Mouse (Mus musculus): ENCODE results near the gene Uhrf1bp1l.
A peak's percentile ranks its signal among the peaks of the same experiment; 100 is the strongest.

Gene Uhrf1bp1l

DNA sequence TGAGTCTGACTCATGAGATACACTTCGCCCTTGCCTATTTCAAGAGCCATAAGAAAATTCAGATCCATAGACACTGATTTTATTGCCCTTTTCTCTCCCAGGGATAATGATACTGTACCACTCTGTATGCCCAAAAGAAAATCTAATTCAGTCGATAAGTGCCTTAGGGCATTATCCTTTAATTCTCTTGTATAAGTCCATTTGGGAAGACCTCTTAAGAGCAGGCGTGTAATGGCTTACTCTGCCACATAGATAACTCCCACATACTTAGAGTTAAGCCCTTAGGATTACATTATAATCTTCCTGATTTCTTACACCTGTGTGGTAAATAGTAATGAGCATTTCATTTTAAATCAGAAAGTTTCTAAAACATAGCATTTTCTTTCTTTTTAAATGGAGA is 1.8 kb downstream of the Uhrf1bp1l start:
- DNase-seq = no peak

DNA sequence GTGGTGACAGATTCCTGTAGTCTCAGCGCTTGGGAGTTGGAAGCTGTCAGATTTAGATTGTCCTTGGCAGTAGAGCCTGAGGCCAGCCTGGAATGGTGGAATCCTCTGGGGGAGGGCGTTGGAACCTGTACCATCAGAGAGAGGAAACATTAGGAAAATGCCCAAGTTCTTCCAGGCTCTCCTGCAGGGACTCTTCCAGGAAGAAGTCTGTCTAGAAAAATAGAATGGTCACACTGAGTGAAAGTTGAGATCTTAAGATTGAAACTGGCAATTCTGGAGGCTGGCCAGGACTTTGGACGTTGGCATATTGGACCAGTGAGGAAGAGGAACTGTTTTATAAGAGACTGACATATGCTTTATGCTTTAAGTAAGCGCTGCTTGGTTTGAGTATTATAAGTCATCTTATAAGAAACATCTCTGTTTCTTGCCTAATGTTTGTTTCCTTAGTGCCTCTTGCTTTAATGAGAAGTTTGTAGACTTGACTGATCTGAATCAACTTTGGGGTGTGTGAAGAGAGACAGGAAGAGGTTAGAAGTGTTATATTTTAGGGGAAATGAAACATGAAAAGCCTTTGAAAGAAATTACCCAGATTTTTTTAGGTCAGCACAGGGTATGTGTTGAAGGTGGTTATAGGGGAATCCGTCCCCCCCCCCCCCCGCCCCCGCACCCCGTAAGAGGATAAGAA is 2.6 kb downstream of the Uhrf1bp1l start:
- peak; percentile 11 for DNase-seq

DNA sequence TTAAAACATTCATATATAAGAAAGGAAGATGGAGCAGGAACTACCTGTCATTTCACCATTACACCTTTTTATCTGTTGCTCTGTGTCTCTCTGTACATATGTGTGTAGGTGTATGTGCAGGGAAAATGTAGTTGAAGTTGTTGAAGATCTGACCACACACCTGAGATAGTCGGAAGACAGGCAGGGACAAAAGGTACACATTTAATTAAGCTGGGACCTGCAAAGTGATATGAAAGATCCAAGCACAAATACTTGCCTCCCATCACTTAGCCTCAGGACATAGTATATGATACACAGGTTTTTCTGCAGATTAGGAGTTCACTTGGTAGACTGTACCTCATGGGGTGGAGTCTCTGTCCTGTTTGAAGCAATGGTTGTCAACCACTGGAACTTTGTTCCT is 3.1 kb downstream of the Uhrf1bp1l start:
- DNase-seq = no peak

DNA sequence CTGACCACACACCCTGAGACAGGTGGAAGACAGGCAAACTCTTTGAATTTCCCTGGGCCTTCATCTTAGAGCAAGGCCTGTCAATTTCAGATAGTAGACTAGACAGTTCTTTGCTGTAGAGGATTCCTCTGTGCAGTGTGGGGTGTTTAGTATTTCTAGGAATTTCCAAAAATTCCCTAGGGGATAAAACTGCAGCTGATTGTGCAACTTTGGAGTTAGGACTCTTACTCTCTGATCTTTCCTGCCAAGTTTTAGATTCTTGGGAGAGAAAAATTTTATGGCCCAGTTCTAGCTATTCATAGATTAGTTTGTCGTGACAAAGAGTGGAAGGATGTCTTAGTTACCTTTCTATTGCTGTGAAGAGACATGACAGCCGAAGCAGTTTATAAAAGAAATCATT is 3.8 kb downstream of the Uhrf1bp1l start:
- no peak for DNase-seq

DNA sequence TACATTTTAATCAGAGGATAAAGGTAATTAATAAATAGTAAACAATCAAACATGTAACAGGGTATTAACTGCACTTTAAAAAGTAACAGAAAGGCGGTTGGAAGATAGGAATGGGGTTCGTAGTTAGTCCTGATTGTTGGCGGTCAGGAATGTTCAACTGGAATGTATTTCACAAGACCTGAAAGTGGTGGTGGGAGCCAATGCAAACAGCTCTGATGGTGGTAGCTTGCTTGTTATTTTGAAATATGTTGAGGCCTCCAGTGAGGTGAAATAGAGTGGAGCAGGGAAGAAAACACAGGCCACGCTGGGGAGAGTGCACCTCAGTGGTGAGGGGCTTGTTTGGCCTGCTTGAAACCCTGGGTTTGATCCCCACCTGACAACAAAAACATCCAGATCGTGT is 6.3 kb downstream of the Uhrf1bp1l start:
- no peak for DNase-seq

DNA sequence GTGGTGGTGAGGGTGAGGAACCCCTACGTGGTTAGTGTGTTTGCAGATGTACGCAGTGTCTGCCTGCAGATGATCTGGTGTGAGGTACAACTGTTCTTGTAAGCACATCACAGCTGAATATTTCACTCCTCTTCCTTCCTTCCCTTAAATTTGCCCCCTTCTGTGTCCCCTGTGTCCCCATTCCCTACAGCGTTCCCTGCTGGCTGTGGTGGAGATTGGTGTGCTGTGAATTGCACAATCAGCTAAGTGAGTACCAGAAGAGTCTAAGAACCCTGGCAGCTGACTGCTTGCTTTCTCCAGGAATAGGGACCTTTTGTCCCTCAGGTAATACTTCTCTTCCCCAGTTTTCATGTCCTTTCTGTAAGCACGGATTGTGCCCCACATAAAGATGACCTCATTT is 10.4 kb downstream of the Uhrf1bp1l start:
- DNase-seq = no peak

DNA sequence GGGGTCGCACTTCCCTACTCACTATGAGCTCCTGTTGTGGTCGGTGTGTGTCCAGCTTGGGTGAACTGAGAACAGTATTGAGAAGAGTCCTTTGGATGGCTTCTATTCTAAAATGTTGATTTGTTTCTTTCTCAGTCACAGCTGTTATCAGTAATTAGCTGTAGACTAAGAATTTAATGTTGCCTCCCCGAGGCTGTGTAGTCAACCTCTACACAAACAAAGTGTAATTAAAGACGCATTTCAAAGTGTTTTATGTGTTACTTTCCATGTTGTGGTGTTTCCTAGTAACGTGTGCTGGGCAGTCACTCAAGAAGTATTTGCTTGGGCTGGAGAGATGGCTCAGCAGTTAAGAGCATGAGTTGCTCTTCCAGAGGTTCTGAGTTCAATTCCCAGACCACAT is 16.0 kb downstream of the Uhrf1bp1l start:
- DNase-seq = no peak

DNA sequence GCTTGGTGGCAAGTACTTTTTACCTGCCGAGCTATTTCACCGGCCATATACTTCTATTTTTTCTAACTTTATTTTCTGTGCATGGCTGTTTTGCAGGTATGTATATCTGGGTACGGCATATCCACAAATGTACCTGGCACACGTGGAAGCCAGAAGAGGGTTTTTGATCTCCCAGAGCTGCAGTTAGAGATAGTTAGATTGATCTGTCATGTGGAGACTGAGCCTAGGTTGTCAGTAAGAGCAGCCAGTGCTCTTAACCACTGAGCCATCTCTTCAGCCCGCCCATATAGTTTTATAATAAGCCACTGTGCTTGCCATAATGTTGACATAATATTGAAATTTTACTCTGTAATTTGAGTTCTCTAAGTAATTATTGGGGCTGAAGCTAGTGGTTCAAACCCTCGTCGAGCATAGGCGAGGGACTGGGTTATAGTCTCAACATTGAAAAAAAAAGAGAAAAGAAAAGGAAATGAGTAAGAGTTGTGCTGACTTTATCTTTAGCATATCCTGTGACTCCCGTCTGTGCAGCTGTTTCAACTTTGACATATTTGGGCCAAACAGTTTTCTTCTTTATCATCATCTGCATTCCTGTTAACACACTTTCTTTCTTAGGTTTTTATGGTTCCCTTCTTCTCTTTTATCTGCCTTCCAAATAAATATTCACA is 19.8 kb downstream of the Uhrf1bp1l start:
- DNase-seq = no peak

DNA sequence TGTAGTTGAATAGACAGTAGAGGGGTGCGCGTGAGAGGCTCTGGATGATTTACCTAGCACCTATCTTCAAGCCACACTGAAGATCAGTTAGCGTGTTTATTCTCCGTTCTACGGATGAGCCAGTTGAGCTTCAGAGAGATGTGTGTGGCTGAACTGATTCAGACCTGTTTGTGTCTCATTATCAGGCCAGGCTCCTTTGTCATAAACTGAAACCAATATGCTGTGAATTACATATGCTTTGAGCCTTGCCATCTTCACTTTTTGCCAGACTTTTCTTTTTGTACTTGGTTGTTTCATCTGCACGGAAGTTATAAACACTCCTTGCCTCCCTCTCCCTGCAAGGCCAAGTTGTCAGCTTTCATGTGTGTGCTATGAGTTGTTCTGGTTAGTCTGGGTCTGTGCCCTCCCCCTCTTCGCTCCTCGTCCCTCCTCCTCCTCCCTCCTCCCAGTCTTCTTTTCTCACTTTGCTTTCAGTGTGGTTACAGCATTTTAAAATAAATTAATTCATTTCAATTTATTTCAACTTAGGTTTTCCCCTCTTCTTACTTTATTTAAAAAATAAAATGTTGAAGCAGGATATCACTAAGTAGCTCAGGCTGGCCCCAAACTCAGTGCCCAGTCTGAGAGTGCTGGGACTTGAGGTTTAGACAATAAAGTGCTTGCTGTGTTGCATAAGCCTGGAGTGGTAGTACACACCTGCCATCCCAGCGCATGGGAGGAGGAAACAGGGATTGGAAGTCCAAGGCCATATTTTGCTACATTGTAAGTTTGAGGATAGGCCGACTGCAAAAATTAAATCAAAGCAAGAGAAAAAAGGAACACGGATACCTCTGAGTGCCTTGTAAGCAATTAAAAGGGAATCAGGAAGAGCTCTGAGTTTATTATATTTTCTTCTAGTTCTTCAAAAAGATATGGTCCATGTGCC is 21.3 kb downstream of the Uhrf1bp1l start:
- DNase-seq = no peak

DNA sequence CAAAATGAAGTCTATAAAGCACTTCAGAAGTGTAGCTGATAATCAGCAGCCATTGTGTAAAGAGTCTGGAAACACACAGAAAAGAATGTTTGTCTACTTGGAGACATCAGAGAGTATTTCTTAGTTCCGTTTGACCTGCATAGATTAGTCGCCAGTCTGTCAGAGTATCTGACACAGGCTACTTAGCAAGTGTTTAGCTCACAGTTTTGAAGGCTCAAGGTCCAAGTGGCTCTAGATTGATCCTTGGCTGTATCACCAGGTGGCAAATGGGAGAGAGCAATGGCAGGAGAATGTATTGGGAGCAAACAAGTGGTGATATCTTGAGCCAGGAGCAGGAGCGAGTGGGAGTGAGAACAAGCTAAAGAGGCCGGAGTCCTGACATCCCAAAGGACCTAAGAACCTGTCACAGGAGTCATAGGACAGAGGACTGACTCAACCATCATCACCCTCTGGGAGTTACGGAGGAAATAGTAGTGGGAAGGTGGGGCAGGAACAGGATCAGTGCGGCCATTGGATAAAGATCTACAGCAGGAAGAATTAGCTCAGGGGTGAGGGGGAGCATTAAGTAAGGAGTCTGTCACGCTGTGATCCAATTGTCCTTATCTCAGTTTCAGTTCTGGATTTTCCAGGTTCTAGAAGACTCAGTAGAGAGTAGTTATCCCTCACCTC is 23.7 kb downstream of the Uhrf1bp1l start:
- DNase-seq = no peak

DNA sequence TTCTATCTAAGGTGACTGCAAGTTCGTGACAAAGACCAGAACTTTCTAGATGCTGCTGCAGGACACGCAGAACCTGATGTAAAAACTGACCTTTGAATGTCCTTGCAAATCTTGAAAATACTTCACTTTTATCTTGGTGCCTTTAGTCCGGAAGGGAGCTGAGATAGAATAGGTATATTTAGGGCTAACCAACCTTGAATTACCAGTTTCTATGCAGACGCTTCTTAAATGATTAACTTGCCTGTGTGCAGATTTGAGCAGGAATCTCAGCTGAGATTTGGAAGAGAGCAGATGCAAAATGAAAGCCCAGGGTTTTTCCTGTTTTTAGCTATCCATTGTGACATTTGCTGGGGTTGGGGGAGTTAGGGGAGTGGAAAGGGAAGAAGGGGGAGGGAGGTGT is 24.3 kb downstream of the Uhrf1bp1l start:
- DNase-seq = no peak

DNA sequence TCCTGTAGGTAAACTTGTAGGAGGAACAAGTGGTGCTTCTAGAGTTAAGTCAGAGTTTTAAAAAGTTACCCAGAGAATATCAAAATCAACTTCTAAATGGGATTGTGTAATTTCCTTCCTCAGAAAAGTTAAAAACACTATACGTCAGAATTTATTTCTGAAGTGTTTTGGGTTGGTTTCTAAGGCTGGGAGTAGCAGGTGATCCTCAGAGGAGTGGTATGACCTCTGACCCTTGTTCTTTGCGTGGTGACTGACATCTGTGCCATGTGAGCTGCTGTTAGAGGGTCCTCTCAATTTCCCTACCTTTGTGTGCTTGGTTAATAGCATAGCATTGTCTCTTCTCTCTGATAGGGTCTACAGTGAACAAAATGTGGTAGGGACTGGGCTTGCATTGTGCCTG is 27.1 kb downstream of the Uhrf1bp1l start:
- no peak for DNase-seq

DNA sequence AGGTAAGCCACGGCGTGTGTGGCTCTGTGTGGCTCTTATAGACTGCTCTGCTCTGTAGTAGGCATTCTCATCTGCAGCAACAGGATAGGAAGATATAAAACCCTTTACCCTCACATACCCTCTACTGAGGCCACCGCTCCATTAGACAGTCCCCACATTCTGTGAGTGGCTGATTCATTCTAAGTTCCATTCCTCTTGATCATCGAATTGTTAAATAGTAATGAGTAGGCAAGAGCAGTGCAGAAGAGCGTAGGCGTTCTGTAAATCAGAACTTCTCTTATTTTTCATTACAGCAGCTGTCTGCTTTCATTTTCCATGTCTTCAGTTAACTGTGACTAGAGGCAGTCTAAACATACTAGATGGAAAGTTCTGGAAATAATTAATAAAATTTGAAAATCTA is 31.2 kb downstream of the Uhrf1bp1l start:
- no peak for DNase-seq

DNA sequence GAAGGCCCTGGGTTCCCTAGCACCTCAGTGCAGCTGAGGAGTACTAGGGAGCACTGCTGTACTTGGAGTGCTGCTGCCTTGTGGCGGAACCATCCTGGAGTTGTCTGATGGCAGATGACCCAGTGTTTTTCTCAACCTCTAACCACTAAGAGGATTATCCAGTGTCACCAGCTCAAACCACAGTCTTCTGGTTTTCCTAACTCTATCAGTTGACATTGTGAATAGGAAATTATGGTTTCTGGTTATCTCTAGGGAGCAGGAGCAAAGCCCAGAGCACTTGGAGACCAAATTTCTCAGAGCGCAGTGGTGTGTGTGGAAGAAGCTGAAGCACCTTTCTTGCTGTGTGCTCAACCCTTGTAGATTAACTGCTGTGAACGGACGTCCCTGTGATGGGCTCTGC is 47.1 kb downstream of the Uhrf1bp1l start:
- DNase-seq = no peak

DNA sequence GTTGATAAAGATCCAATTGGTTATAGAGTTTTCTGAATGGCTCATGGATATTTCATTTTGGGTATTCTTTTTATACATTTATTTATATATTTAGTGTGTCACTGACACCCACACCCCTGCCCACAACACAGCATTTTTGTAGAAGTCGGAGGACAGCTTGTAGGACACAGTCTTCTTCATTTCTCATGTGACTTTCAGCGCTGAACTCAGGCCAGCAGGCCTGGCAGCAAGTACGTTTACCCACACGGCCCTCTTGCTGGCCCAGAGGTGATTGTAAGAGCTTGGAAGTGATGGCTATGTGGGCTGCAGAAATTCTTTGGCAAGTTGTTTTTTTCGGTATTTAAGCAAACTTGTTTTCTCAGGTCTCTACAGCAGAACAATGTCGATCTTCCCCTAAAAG is 49.3 kb downstream of the Uhrf1bp1l start:
- DNase-seq = no peak

DNA sequence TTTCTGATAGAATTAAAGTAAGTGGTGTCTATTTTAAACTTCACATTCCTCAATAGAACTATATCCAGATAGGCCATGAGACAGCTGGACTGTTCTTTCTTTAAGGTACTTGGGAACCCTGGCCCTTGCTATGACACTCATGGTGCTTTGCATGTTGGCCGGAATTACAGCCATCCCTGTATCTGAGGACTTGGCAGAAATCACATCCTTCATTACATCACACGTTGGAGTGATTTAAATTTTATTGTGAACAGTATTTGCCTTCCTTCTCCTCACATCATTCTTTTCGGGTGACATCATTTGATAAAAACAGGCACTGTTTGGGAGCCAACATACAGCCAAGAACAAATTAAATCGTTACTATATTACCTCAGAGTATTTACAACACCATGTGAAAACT is 74.4 kb downstream of the Uhrf1bp1l start:
- no peak for DNase-seq

DNA sequence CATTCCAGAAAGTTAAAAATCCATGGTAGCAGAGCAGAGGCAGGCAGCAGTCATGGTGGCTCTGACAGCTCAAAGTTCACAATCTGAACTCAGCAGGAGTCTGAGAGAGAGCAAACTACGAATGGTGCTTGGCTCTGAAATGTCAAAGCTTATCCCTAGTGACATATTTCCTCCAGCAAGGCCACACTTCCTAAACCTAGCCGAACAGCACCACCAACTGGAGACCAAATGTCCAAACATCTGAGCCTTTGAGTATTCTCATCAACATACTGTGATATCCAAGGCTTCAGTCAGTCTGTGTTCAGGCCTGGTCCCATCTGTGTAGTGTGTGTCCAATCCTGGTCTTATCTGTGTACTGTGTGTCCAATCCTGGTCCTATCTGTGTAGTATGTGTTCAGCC is 79.1 kb downstream of the Uhrf1bp1l start:
- no peak for DNase-seq

DNA sequence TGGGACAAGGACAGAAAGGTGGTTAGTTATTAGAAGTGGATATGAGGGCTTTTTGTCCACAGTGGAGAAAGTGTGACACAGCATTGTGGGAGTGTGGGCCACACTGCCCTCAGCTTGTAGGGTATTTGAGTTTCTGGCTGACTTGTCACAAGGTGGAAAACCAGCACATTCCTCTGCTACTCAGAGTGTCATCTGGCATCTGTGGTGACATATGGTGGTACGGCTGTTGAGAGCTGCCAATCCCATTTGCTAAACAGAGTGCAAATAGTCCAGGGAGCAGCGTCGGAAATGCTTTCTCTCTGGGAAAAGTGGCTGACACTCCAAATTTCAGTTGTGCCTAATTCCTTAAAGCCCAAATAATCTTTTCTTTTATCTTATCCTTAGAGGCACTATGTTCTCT is 82.1 kb downstream of the Uhrf1bp1l start:
- no peak for DNase-seq

DNA sequence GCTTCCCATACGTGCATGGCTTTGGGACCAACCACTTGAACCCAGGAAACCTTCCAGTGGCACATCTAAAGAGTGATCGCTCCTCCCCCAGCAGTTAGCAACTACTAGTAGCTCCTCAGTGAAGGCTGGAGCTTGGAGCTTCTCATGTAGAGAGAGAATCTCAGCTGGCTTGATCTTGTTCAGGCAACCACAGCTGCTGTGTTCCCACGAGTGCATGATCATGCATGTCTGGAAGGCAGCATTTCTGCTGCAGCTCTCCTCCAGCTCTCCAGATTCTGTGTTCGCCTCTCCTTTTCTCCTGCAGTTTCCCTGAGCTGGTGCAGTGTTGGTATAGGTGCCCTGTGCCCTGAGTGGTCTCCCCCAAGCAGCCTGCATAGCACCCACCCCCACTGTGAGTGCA is 87.5 kb downstream of the Uhrf1bp1l start:
- no peak for DNase-seq

DNA sequence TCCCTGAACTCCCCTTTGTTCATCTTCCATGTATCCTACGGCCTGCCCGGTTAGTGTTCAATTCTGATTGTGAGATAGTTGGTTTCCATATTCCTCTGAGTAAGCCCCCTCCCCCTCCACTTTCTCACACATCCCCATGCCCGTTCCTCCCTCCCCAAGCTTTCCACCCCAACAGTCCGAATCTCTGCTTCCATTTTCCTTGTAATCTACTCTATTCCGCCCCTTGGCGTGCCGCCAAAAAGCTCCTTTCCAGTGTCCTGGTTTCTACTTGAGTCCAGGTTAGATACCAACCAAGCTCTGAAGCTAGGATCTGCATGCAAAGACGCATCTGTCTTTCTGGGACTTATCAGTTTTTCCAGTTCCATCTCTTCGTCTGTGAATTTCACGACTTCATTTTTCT is 88.4 kb downstream of the Uhrf1bp1l start:
- DNase-seq = peak; percentile 32

DNA sequence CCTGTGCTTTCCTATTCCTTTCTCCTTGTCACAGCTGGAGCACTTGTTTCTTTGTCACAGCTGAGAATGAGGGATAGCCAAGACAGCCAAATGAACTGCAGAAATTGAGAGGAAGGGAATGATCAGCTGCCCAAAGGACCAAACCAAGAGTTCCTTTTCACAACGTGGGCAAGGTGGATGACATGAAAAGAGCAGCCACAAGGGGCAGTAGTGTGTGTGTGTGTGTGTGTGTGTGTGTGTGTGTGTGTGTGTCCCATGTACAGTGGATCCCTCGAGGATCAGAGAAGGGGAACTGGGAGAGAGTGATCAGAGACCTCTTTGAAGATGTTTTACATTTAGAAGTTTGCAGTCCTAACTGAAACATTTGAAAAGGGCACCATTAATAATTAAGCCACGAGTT is 92.7 kb downstream of the Uhrf1bp1l start:
- DNase-seq = no peak

DNA sequence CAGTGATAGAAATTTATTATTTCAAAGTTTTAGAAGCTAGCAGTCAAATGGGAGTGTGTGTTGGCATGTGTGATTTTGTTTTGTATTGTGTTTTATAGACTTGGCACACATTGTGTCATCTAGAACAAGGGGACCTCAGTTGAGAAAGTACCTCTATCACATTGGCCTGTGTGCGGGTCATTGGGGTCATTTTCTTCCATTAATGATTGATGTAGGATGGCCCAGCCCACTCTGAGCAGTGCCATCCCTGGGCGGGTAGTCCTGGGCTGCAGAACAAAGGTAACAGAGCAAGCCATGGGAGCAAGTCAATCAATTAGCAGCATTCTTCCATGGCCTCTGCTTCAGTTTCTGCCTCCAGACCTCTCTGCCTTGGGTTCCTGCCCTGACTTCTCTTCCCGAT is 94.0 kb downstream of the Uhrf1bp1l start:
- no peak for DNase-seq

DNA sequence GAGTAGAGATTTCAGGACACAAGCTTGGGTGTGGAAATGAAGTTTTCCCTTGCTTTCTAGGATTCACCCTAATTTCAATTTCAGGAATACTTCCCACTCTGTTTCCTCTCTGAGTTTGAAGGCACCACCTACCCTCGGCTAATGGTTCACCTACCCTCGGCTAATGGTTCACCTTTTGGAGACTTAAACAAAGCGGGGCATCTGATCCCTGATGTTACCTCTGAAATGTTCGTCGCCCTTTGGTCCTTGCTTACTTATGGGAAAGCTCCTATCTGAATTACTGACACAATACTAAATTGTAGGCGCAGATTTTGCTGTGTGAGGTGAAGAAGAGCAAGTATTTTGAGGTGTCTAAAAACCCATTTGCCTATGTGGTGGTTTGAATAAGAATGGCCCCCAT is 106.2 kb downstream of the Uhrf1bp1l start:
- DNase-seq = no peak

All from right cerebral cortex, postnatal 4 days (tissue).